Mouse (Mus musculus) forebrain, embryonic 10.5 days (tissue): ENCODE measurements around the gene Syngr2. TPM values are rescaled to one million over a fixed set of nuclear protein-coding genes. Genes with fewer than 3 reads are reported as not detected.

Source experiments
- DNase-seq: peaks from one replicate; pipeline ENCODE4 v3.0.0-alpha.2; 2017; ENCODE audit warnings: low spot score; ENCODE audit errors: extremely low spot score
- H3K27ac ChIP-seq: fragments of 300-500 bp; sonication (generic); 2 replicates; pipeline ENCODE4 v1.5.1; 2016; ENCODE audit warnings: mild to moderate bottlenecking
- H3K27me3 ChIP-seq: fragments of 300-500 bp; sonication (generic); 2 replicates; pipeline ENCODE4 v1.6.1; 2016; ENCODE audit warnings: mild to moderate bottlenecking; ENCODE audit not compliant: poor library complexity, severe bottlenecking
- H3K36me3 ChIP-seq: fragments of 300-500 bp; sonication (generic); replicated peaks from 2 replicates; pipeline ENCODE4 v1.6.1; 2016; ENCODE audit warnings: mild to moderate bottlenecking, moderate library complexity
- H3K4me1 ChIP-seq: fragments of 300-500 bp; sonication (generic); 2 replicates; pipeline ENCODE4 v1.6.1; 2016
- H3K4me3 ChIP-seq: fragments of 300-500 bp; sonication (generic); 2 replicates; pipeline ENCODE4 v1.5.1; 2016; ENCODE audit warnings: mild to moderate bottlenecking, moderate library complexity
- H3K9me3 ChIP-seq: fragments of 300-500 bp; sonication (generic); 2 replicates; pipeline ENCODE4 v1.6.1; 2016; ENCODE audit warnings: mild to moderate bottlenecking, moderate library complexity
- WGBS: fragments of 180-500 bp; shearing (Covaris S2); methylation state at CpG from one replicate; pipeline ENCODE4 v1.1.7; 2016; 5-methylcytosine and 5-hydroxymethylcytosine counted together
- polyA plus RNA-seq: library from polyadenylated mRNA; unstranded; fragments of >200 nt; fragmentation: Nextera tagmentation; extraction: Ambion mirVana; gene quantifications from 2 replicates; pipeline ENCODE4 v1.2.1, GENCODE M21; 2016

The Syngr2 gene
- polyA plus RNA-seq, 1 experiment from 2014 or later, result 38.0 TPM

- Histone ChIP-seq H3K27ac (no peak overlapping the region), H3K9me3 (no peaks in the 10 kb centered on the region), H3K4me3 (no peak overlapping the region), H3K27me3 (no peaks in the 10 kb centered on the region), H3K36me3 (peaks cover 75% of the 10 kb centered on the region), H3K4me1 (peaks cover 59% of the 10 kb centered on the region)
- no peak for DNase-seq
- 92% methylated on average over 9 of the region's 9 CpGs for WGBS
Measured at GRCm38 (mm10) chr11:117821868-117822267, 12.4 kb downstream of the Syngr2 start.

GRCm38 (mm10) chr11:117822728-117823241 lies 13.3 kb downstream of the Syngr2 start:
- H3K9me3 ChIP-seq, result no peaks in the 10 kb centered on the region
- no peak overlapping the region for H3K27ac ChIP-seq
- no peaks in the 10 kb centered on the region for H3K27me3 ChIP-seq
- peaks cover 65% of the 10 kb centered on the region for H3K36me3 ChIP-seq
- peaks cover 68% of the 10 kb centered on the region for H3K4me1 ChIP-seq
- 96% methylated on average over 7 of the region's 7 CpGs for WGBS
- no peak for DNase-seq
- no peak overlapping the region for H3K4me3 ChIP-seq

DNA sequence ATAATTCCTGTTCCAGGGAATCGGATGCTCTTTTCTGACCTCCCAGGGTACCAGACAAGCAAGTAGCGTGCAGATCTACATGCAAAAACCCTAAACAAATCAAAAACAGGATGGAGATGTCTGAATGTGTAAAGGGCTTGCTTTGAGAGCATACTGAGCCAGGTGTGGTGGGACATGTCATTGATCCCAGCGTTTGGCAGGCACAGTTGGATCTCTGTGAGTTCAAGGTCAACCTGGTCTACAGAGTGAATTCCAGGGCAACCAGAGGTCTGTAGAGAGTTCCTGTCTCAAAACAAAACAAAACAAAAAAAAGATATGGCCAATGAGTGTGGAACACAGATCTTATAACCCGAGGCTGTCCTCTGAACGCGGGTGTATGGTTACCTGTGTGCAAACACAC lies 13.9 kb downstream of the Syngr2 start:
- no peak for DNase-seq
- Histone ChIP-seq H3K9me3 (no peaks in the 10 kb centered on the region), H3K36me3 (peaks cover 59% of the 10 kb centered on the region), H3K27ac (no peak overlapping the region), H3K4me3 (no peak overlapping the region), H3K4me1 (peaks cover 74% of the 10 kb centered on the region), H3K27me3 (no peaks in the 10 kb centered on the region)
- 95% methylated on average over 6 of the region's 6 CpGs for WGBS

DNA sequence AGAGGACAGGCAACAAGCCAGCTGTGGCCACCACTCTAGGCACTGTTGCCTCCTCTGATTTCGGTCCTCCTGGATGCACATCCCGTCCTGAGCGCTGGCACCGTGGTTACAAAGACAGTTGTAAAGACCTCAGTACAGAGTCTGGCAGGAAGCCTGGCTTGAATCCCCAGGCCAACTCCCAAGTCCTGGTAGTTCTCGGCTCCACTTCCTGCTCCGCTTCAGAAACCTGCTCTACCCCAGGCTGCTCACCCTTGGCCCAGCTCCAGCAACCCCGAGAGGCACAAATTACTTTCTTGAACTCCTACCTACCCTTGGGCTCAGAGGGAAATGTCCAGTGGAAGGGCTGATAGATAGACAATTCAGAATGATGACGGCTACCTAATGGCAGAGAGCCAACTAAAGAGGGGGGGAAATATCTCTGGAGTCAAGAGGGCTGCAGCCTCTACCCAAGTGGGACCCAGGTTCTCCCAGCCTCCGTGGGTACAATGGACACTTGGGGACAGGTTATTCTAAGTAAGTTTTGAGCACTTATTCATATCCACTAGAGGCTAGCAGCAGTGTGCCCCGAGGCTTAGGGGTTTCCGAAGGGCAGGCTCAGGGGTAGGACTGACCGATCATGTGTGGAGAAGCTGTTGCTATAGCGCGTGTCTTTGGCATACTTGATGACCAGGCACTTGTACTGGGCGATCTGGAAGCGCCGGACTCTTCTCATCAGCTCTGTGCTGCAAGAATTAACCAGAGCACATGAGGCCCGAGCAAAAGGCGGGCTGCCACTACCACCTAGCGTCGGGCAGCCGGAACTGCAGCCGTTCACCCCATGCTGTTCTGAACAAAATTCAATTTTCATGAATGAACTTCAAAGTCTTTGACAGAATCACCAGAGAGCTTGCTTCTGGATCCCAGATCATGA lies 14.8 kb downstream of the Syngr2 start:
- Histone ChIP-seq H3K27ac (peak overlapping the region; percentile 98), H3K27me3 (no peaks in the 10 kb centered on the region), H3K36me3 (peaks cover 50% of the 10 kb centered on the region), H3K9me3 (no peaks in the 10 kb centered on the region), H3K4me1 (peaks cover 73% of the 10 kb centered on the region), H3K4me3 (peak overlapping the region; percentile 80)
- DNase-seq, result peak; percentile 80
- WGBS, result 34% methylated on average over 23 of the region's 23 CpGs

DNA sequence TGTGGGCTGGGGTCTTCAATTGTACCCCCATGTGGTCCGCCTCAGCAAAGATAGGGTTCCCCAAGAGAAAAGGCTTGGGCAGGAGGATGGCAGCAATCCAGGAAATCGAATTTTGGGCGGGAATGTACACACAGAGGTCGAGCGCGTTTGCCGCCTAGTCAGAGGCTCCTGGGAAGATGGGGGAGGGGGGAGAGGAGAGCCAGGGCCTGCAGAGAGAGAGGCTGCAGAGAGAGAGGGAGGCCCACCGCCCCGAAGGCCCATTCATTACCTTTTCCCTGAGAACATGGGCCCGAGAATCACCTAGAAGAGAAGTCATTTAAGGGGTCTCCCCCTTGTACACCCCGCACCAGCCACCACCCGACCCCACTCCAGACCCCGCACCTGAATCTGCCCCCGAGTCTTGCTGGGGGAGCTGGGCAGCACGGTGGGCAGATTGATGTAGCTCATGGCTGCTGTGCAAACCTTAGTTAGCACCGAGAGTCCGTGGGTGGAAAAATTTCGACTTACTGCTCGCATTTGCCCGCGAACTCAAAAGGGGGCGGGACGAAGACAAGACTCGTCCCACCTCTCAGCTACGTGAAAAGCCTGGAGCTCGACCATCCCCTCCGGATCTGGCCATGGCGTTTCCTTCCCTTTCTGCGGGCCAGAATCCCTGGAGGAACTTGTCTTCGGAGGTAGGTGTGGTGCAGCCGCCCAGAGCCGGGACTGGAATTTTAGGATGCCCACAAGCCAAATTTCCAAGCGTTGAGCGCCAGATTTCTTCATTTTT lies 16.0 kb downstream of the Syngr2 start, which contains the start of the genes Afmid and Tk1:
Gene Afmid, plus strand, starts transcription at position 592 of the 769 bp plus-strand sequence.
Gene Tk1, minus strand, starts transcription at position 760 of the 769 bp plus-strand sequence.
- H3K4me1 ChIP-seq, result peaks cover 71% of the 10 kb centered on the region
- WGBS, result under 1% methylated on average over 34 of the region's 34 CpGs

GRCm38 (mm10) chr11:117826164-117826563 lies 16.7 kb downstream of the Syngr2 start:
- peak; percentile 48 for DNase-seq
- no peaks in the 10 kb centered on the region for H3K27me3 ChIP-seq
- peak overlapping the region; percentile 80 for H3K4me3 ChIP-seq
- peaks cover 32% of the 10 kb centered on the region for H3K36me3 ChIP-seq
- H3K4me1 ChIP-seq, result peaks cover 71% of the 10 kb centered on the region
- no peaks in the 10 kb centered on the region for H3K9me3 ChIP-seq
- peak overlapping the region; percentile 98 for H3K27ac ChIP-seq
- WGBS, result 18% methylated on average over 5 of the region's 5 CpGs

More for the DNA sequence above, 16.0 kb downstream of the Syngr2 start, which contains the start of the genes Afmid and Tk1:
- H3K27me3 ChIP-seq, result no peaks in the 10 kb centered on the region
- DNase-seq, result peak; percentile 88
- peaks cover 38% of the 10 kb centered on the region for H3K36me3 ChIP-seq
- H3K4me3 ChIP-seq, result peak within 1 kb of the TSS; percentile 80
- H3K9me3 ChIP-seq, result no peaks in the 10 kb centered on the region
- peak within 1 kb of the TSS; percentile 98 for H3K27ac ChIP-seq

DNA sequence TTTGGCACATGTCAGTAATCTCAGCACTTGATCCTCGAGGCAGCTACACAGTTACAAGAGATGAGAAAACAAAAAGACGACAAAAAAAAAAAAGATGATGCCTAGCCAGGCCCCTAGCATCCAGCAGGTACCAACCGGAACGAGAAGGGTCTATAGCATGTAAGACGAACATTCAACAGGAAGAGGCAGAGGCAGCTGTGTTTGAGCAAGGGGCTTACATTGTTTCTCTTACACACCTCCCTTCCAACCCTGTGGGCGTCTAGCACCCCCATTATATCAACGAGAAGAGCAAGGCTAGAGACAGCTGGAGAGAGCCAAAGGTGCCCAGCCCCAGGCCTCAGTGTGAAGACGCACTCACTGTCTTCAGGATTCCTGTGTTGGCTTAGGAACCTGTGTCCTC lies 17.4 kb downstream of the Syngr2 start:
- DNase-seq, result no peak
- H3K36me3 ChIP-seq, result peaks cover 24% of the 10 kb centered on the region
- H3K4me1 ChIP-seq, result peaks cover 74% of the 10 kb centered on the region
- no peaks in the 10 kb centered on the region for H3K27me3 ChIP-seq
- H3K9me3 ChIP-seq, result no peaks in the 10 kb centered on the region
- 76% methylated on average over 8 of the region's 8 CpGs for WGBS
- peak overlapping the region; percentile 98 for H3K27ac ChIP-seq
- H3K4me3 ChIP-seq, result peak overlapping the region; percentile 80

DNA sequence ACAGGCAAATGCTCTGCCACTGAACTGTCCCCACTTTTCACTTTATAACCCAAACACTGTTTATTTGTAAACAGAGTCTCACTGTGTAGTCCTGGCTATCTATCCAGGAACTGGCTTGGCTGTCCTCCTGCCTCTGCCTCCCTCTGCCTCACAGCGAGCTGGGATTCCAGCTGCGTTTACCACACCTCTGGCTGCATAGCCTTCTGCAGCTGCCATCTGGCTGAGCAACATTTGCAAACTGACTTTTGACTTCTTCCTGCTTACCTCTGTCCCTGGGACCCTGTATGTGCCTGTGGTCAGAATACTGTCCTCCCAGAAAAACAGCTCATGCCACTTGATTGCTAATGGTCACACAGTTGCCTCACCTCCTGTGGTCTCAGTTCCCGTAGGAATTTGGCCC lies 17.9 kb downstream of the Syngr2 start:
- Histone ChIP-seq H3K27me3 (no peaks in the 10 kb centered on the region), H3K4me1 (peaks cover 77% of the 10 kb centered on the region), H3K27ac (0 out of 2 replicates have a peak overlapping the region, but pooled peaks have one; percentile 33), H3K36me3 (peaks cover 19% of the 10 kb centered on the region), H3K9me3 (no peaks in the 10 kb centered on the region), H3K4me3 (no peak overlapping the region)
- no peak for DNase-seq
- 81% methylated on average over 3 of the region's 3 CpGs for WGBS

GRCm38 (mm10) chr11:117828149-117828887 lies 18.9 kb downstream of the Syngr2 start:
- WGBS, result 91% methylated on average over 18 of the region's 18 CpGs
- Histone ChIP-seq H3K9me3 (no peaks in the 10 kb centered on the region), H3K27ac (0 out of 2 replicates have a peak overlapping the region, but pooled peaks have one; percentile 33), H3K27me3 (no peaks in the 10 kb centered on the region), H3K4me3 (no peak overlapping the region), H3K4me1 (peaks cover 74% of the 10 kb centered on the region), H3K36me3 (peaks cover 10% of the 10 kb centered on the region)
- DNase-seq, result no peak

DNA sequence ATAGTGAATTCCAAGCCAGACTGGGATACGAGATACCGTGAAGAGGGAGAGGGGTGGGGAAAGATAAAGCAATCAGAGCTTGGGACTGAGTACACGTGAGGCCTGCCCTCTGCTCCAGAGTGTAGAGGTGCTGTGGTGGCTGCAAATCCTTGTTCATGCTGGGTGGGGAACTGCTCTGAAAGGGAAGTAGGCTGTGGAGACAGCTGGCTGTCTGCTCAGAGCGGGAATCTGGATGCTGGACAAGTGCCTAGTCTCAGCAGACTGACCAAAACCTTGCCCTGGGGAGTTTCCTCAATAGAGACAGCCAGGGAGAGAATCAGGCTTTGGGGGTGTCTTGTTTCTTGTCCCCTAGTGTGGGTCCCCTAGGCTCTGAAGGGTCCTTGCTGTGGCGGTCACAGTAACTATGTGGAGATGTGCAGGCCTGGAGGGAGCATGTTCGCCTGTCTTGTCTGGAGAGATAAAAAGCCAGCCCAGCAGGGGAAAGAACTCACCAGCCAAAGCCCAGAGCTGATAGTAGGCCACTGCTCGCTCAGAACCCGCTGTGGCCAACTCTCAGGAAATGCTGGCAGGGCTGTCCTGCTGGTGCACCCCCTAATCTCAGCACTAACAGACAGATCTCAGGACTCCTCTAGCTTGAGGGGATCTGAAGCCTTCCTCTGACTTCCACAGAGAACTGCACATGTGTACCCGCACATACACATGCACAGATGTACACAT lies 19.6 kb downstream of the Syngr2 start:
- H3K4me3 ChIP-seq, result no peak overlapping the region
- no peaks in the 10 kb centered on the region for H3K9me3 ChIP-seq
- peak overlapping the region; percentile 22; the same call in 1 of the 2 replicates for H3K27ac ChIP-seq
- no peak for DNase-seq
- 62% methylated on average over 9 of the region's 9 CpGs for WGBS
- H3K27me3 ChIP-seq, result no peaks in the 10 kb centered on the region
- H3K4me1 ChIP-seq, result peaks cover 66% of the 10 kb centered on the region
- H3K36me3 ChIP-seq, result peaks cover 3% of the 10 kb centered on the region

GRCm38 (mm10) chr11:117829671-117830215 lies 20.3 kb downstream of the Syngr2 start:
- H3K36me3 ChIP-seq, result no peaks in the 10 kb centered on the region
- no peak overlapping the region for H3K4me3 ChIP-seq
- WGBS, result 82% methylated on average over 2 of the region's 2 CpGs
- H3K27me3 ChIP-seq, result no peaks in the 10 kb centered on the region
- H3K27ac ChIP-seq, result no peak overlapping the region
- DNase-seq, result no peak
- peaks cover 59% of the 10 kb centered on the region for H3K4me1 ChIP-seq
- no peaks in the 10 kb centered on the region for H3K9me3 ChIP-seq
